In genomic region chr2:120170726-120171125, GRCm38 (mm10) we compare ENCODE assay signal across 8 mouse cellular contexts. TPM values are rescaled to one million over a fixed set of nuclear protein-coding genes. Genes with fewer than 3 reads are reported as not detected.
DNase-seq lines count a peak whose midpoint lies in the region; ATAC-seq and TF ChIP-seq lines count a peak whose summit lies in the region.

No protein-coding gene starts in this region.

- H3K4me1 ChIP-seq in forebrain, postnatal 0 days (ENCODE audit: insufficient read depth) = no peaks in the 10 kb centered on the region
- no peaks in the 10 kb centered on the region for H3K4me1 ChIP-seq in forebrain, embryonic 11.5 days (replicated peaks; ENCODE audit: control insufficient read depth, insufficient read depth, low read length)
- peaks cover 11% of the 10 kb centered on the region for H3K4me1 ChIP-seq in liver, embryonic 13.5 days (replicated peaks)
- no peaks in the 10 kb centered on the region for H3K4me1 ChIP-seq in stomach, postnatal 0 days (replicated peaks; ENCODE audit: control insufficient read depth, insufficient read depth)

- no peak for ATAC-seq in forebrain, postnatal 0 days
- ATAC-seq in forebrain, embryonic 11.5 days (replicated peaks; ENCODE audit: low FRiP score) = no peak
- peak; percentile 71 for ATAC-seq in granulocyte monocyte progenitor cell, adult 5-6 weeks (replicated peaks; ENCODE audit: poor library complexity, severe bottlenecking)
- no peak for ATAC-seq in liver, embryonic 13.5 days (ENCODE audit: low read depth)
- no peak for ATAC-seq in stomach, postnatal 0 days (ENCODE audit: low FRiP score, low TSS enrichment)

- WGBS in forebrain, postnatal 0 days = 48% methylated on average over 1 of the region's 1 CpGs
- 75% methylated on average over 1 of the region's 1 CpGs for WGBS in forebrain, embryonic 11.5 days
- WGBS in liver, embryonic 13.5 days (ENCODE audit: insufficient replicate concordance) = 31% methylated on average over 1 of the region's 1 CpGs
- 32% methylated on average over 1 of the region's 1 CpGs for WGBS in stomach, postnatal 0 days

- H3K9ac ChIP-seq in forebrain, postnatal 0 days = no peak overlapping the region
- H3K9ac ChIP-seq in forebrain, embryonic 11.5 days (ENCODE audit: low read length) = no peak overlapping the region
- no peak overlapping the region for H3K9ac ChIP-seq in liver, embryonic 13.5 days
- H3K9ac ChIP-seq in stomach, postnatal 0 days (ENCODE audit: low read length) = no peak overlapping the region

- H3K27me3 ChIP-seq in forebrain, postnatal 0 days (ENCODE audit: insufficient read depth, low read length) = no peaks in the 10 kb centered on the region; the same call in 1 of the 2 replicates
- H3K27me3 ChIP-seq in forebrain, embryonic 11.5 days (ENCODE audit: control insufficient read depth, insufficient read depth, low read length) = no peaks in the 10 kb centered on the region
- H3K27me3 ChIP-seq in liver, embryonic 13.5 days = 0 out of 2 replicates have a peak, but pooled peaks cover 2% of the 10 kb centered on the region
- H3K27me3 ChIP-seq in stomach, postnatal 0 days (ENCODE audit: control insufficient read depth, insufficient read depth, low read length) = no peaks in the 10 kb centered on the region

- TF ChIP-seq EP300 in stomach, postnatal 0 days (optimal IDR thresholded peaks at IDR 0.05) = no peak

- H3K27ac ChIP-seq in forebrain, postnatal 0 days (ENCODE audit: low read depth, low read length) = no peak overlapping the region
- H3K27ac ChIP-seq in forebrain, embryonic 11.5 days (ENCODE audit: low read depth, low read length) = no peak overlapping the region
- no peak overlapping the region for H3K27ac ChIP-seq in liver, embryonic 13.5 days
- no peak overlapping the region for H3K27ac ChIP-seq in stomach, postnatal 0 days (replicated peaks)

- no peaks in the 10 kb centered on the region for H3K36me3 ChIP-seq in forebrain, postnatal 0 days (ENCODE audit: insufficient read depth)
- H3K36me3 ChIP-seq in forebrain, embryonic 11.5 days (ENCODE audit: control insufficient read depth, insufficient read depth, low read length) = no peaks in the 10 kb centered on the region
- H3K36me3 ChIP-seq in liver, embryonic 13.5 days = no peaks in the 10 kb centered on the region
- H3K36me3 ChIP-seq in stomach, postnatal 0 days (ENCODE audit: control insufficient read depth, insufficient read depth, low read length) = no peaks in the 10 kb centered on the region

- peak; percentile 39 for TF ChIP-seq CTCF in forebrain, postnatal 0 days (IDR thresholded peaks at IDR 0.05; ENCODE audit: low read depth)
- peak; percentile 75 for TF ChIP-seq CTCF in stomach, postnatal 0 days (IDR thresholded peaks at IDR 0.05; ENCODE audit: low read depth)

- no peak overlapping the region for H3K4me2 ChIP-seq in forebrain, postnatal 0 days (ENCODE audit: low read depth)
- no peak overlapping the region for H3K4me2 ChIP-seq in forebrain, embryonic 11.5 days (ENCODE audit: low read depth, low read length, severe bottlenecking)
- H3K4me2 ChIP-seq in liver, embryonic 13.5 days = no peak overlapping the region
- no peak overlapping the region for H3K4me2 ChIP-seq in stomach, postnatal 0 days (replicated peaks; ENCODE audit: low read depth)

- no peak overlapping the region for H3K4me3 ChIP-seq in forebrain, postnatal 0 days (ENCODE audit: low read depth, low read length)
- H3K4me3 ChIP-seq in forebrain, embryonic 11.5 days (ENCODE audit: low read depth, low read length) = no peak overlapping the region
- H3K4me3 ChIP-seq in liver, embryonic 13.5 days (replicated peaks) = no peak overlapping the region
- no peak overlapping the region for H3K4me3 ChIP-seq in stomach, postnatal 0 days (ENCODE audit: low read depth, low read length)

- H3K9me3 ChIP-seq in forebrain, postnatal 0 days (ENCODE audit: low read length) = no peaks in the 10 kb centered on the region
- H3K9me3 ChIP-seq in forebrain, embryonic 11.5 days (ENCODE audit: control insufficient read depth, low read length) = no peaks in the 10 kb centered on the region
- no peaks in the 10 kb centered on the region for H3K9me3 ChIP-seq in liver, embryonic 13.5 days (replicated peaks)
- H3K9me3 ChIP-seq in stomach, postnatal 0 days (ENCODE audit: control insufficient read depth, low read length) = no peaks in the 10 kb centered on the region

- no peak for DNase-seq in forebrain, postnatal 0 days
- DNase-seq in forebrain, embryonic 11.5 days (ENCODE audit: low spot score) = no peak
- DNase-seq in thymus, postnatal 0 days (ENCODE audit: low spot score) = peak; percentile 28
- DNase-seq in thymus, postnatal 36 days = no peak
- DNase-seq in liver, embryonic 13.5 days = peak; percentile 18
- DNase-seq in stomach, postnatal 0 days (ENCODE audit: low spot score) = peak; percentile 34
- DNase-seq in T-cell, adult 2 months (ENCODE audit: low spot score) = no peak

RNA-seq across cellular contexts. Expression of gene Ehd4, which starts 16.3 kb away (rescaled TPM):
- total RNA-seq in forebrain, postnatal 0 days (2014; rRNA removed) = 3.7 and 7.1 TPM in 2 replicates
- polyA plus RNA-seq in forebrain, postnatal 0 days (2015; fragmentation: Nextera tagmentation; extraction: Ambion mirVana) = 11.2 and 16.1 TPM in 2 replicates
- 13.1 and 13.9 TPM in 2 replicates for polyA plus RNA-seq in forebrain, embryonic 11.5 days (2014; fragmentation: Nextera tagmentation; extraction: Ambion mirVana)
- 33.4 and 34.5 TPM in 2 replicates for polyA plus RNA-seq in thymus, postnatal 0 days (2015; fragmentation: Nextera tagmentation; extraction: Ambion mirVana)
- 27.0 and 33.4 TPM in 2 replicates for total RNA-seq in granulocyte monocyte progenitor cell, adult 5-6 weeks (2014; fragmentation: Nextera tagmentation)
- total RNA-seq in granulocyte monocyte progenitor cell, adult 5-6 weeks (2017) = 29.4 and 30.3 TPM in 2 replicates
- 27.2 and 30.8 TPM in 2 replicates for polyA plus RNA-seq in liver, embryonic 13.5 days (2015; fragmentation: Nextera tagmentation; extraction: Ambion mirVana)
- polyA plus RNA-seq in stomach, postnatal 0 days (2015; fragmentation: Nextera tagmentation; extraction: Ambion mirVana) = 65.6 and 75.1 TPM in 2 replicates

Comparison
In these comparisons a context has a peak if more than half of its experiments do, and no peak if none do; other contexts are left out.
1. DNase-seq: peak in thymus, postnatal 0 days (single experiment), liver, embryonic 13.5 days (single experiment) and stomach, postnatal 0 days (single experiment); none in forebrain, postnatal 0 days (single experiment), forebrain, embryonic 11.5 days (single experiment), thymus, postnatal 36 days (0 of 2) and T-cell, adult 2 months (single experiment).